Mouse (Mus musculus): Measurements from ENCODE around the gene Esp16. TPM values are rescaled to one million over a fixed set of nuclear protein-coding genes. Genes with fewer than 3 reads are reported as not detected.
"Not testable (repeated sequence)": the region's sequence is repeated elsewhere in the genome, so short reads cannot be mapped to it uniquely, and the experiment has no call there.

The Esp16 gene
- not detected for total RNA-seq (2021)
- long read RNA-seq, experiment 1 = 0 reads
- long read RNA-seq, experiment 2 = 0 reads

DNA sequence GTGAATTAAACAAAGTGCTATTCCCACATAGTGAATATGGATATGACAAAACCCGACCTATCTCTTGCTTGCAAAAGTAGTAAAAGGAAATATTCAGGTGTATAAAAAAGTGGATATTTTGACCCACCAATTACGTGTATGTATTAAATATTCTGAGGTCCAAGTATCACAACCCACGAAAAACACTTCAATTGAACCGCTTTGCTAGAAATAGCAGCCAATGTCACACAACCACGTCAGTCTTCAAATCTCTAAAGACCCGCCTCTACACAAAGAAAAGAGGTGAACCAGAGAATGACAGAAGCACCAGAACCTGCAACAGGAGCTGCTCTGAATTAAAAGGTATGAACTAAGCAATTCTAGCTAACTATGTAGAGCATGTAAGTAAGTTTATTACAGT is at the start of gene Esp16:
Gene Esp16 (plus strand): TSS at position 301 of the 400 bp plus-strand sequence.
- DNase-seq (ENCODE audit: extremely low spot score in 1 of 2, low spot score in 2 of 2); H3K4me3 ChIP-seq; intact Hi-C loops (cut with DNase I); H3K27ac ChIP-seq: not testable (repeated sequence)

- H3K27ac ChIP-seq; DNase-seq (ENCODE audit: extremely low spot score in 1 of 2, low spot score in 2 of 2); intact Hi-C loops (cut with DNase I); H3K4me3 ChIP-seq: not testable (repeated sequence)
Measured at GRCm38 (mm10) chr17:39498043-39498442, 37.9 kb upstream of the Esp16 start.

Other genes with a start within 250 kb of the Esp16 start
- not detected for gene Esp18, start 129.8 kb upstream of the Esp16 start, total RNA-seq (2021)
- not detected for gene Esp15, start 104.8 kb downstream of the Esp16 start, total RNA-seq (2021)

Data from left cerebral cortex, adult 2 months (tissue).